Mouse (Mus musculus) thymus, adult 2 months (tissue): ENCODE results near the gene Smyd1.
A peak's percentile ranks its signal among the peaks of the same experiment; 100 is the strongest.

ENCODE experiments used
- CTCF ChIP-seq: fragments of 200-500 bp; IDR thresholded peaks from 2 replicates; pipeline ENCODE4 v1.5.1; 2012; ENCODE audit warnings: mild to moderate bottlenecking, control low read depth, low read length, moderate library complexity, borderline replicate concordance; ENCODE audit not compliant: control insufficient read depth, poor library complexity, insufficient read depth; ENCODE audit errors: extremely low read depth
- POLR2A ChIP-seq: fragments of 200-500 bp; IDR thresholded peaks from 2 replicates; pipeline ENCODE4 v1.6.1; 2012; ENCODE audit warnings: mild to moderate bottlenecking, low read length, control low read depth, moderate library complexity; ENCODE audit not compliant: control insufficient read depth, poor library complexity, insufficient read depth; ENCODE audit errors: extremely low read depth

GRCm38 (mm10) chr6:71333578-71334273 is 11.7 kb upstream of the Smyd1 start:
- TF ChIP-seq POLR2A: peak; percentile 36; the same call in 1 of the 2 replicates
- no peak for TF ChIP-seq CTCF
